Mouse (Mus musculus) limb, embryonic 10.5 days (tissue): ENCODE measurements around the gene Olfr963. TPM values are rescaled to one million over a fixed set of nuclear protein-coding genes. Genes with fewer than 3 reads are reported as not detected.
"Not testable (repeated sequence)": the region's sequence is repeated elsewhere in the genome, so short reads cannot be mapped to it uniquely, and the experiment has no call there.

ENCODE experiments used
- DNase-seq: peaks from one replicate; pipeline ENCODE4 v3.0.0-alpha.2; 2017; ENCODE audit warnings: low spot score
- H3K27ac ChIP-seq: fragments of 300-500 bp; sonication (generic); 2 replicates; pipeline ENCODE4 v1.5.1; 2016; ENCODE audit warnings: mild to moderate bottlenecking
- H3K27me3 ChIP-seq: fragments of 300-500 bp; sonication (generic); 2 replicates; pipeline ENCODE4 v1.6.1; 2016; ENCODE audit warnings: low read depth, mild to moderate bottlenecking; ENCODE audit not compliant: poor library complexity, severe bottlenecking
- H3K36me3 ChIP-seq: fragments of 300-500 bp; sonication (generic); 2 replicates; pipeline ENCODE4 v1.6.1; 2016; ENCODE audit warnings: mild to moderate bottlenecking, moderate library complexity
- H3K4me1 ChIP-seq: fragments of 300-500 bp; sonication (generic); 2 replicates; pipeline ENCODE4 v1.6.1; 2016
- H3K4me3 ChIP-seq: fragments of 300-500 bp; sonication (generic); 2 replicates; pipeline ENCODE4 v1.5.1; 2016; ENCODE audit warnings: mild to moderate bottlenecking, moderate library complexity
- H3K9me3 ChIP-seq: fragments of 300-500 bp; sonication (generic); replicated peaks from 2 replicates; pipeline ENCODE4 v1.6.1; 2016; ENCODE audit warnings: mild to moderate bottlenecking
- WGBS: fragments of 180-500 bp; shearing (Covaris S2); methylation state at CpG from one replicate; pipeline ENCODE4 v1.1.7; 2016; 5-methylcytosine and 5-hydroxymethylcytosine counted together
- polyA plus RNA-seq: library from polyadenylated mRNA; unstranded; fragments of >200 nt; fragmentation: Nextera tagmentation; extraction: Ambion mirVana; gene quantifications from 2 replicates; pipeline ENCODE4 v1.2.1, GENCODE M21; 2016

Gene Olfr963
- polyA plus RNA-seq, 1 experiment from 2014 or later = not detected

DNA sequence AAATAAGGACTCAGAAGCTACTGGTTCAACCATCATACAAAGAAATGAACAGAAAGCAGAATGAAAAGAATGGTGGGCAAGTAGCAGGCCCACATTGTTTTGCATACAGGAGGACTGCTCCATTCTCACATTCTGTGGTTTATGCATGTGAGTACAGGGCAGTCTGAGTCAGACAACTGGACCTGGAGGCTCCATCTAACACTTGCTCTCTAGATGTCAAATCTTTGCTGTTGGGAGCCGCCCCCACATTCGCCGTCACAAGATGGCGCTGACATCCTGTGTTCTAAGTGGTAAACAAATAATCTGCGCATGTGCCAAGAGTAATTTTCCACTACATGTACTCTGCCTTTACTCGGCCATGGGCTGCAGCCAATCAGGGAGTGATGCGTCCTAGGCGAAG, 34.1 kb downstream of the Olfr963 start:
- H3K27ac ChIP-seq, H3K36me3 ChIP-seq, H3K4me1 ChIP-seq, DNase-seq, H3K27me3 ChIP-seq, H3K9me3 ChIP-seq, H3K4me3 ChIP-seq: not testable (repeated sequence)
- WGBS = 83% methylated on average over 8 of the region's 8 CpGs

DNA sequence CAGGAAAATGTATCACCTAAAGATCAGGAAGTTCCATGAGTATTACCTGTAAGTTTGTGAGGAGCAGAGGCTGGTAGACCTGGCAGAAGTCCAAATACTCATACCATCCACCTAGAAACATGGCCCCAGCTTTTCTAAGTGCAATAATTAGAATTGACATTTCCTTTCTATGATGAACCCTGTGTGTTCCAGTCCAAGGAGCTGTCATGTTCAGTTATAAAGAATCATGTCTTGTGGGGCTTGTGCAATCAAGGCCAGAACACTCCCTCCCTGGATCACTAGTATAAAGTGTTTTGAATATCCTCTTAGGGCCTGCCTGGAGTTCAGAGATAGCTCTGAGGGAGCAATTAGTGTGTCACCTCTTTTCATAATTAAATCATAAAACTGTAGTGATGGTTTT, 40.0 kb downstream of the Olfr963 start, which contains the start of gene Olfr149:
Gene Olfr149, minus strand, starts transcription at position 101 of the 400 bp plus-strand sequence.
- DNase-seq = no peak
- Histone ChIP-seq H3K27me3 (no peaks in the 10 kb centered on the region), H3K9me3 (no peaks in the 10 kb centered on the region), H3K4me3 (no peak within 1 kb of the TSS), H3K36me3 (no peaks in the 10 kb centered on the region), H3K27ac (no peak within 1 kb of the TSS), H3K4me1 (no peaks in the 10 kb centered on the region)

DNA sequence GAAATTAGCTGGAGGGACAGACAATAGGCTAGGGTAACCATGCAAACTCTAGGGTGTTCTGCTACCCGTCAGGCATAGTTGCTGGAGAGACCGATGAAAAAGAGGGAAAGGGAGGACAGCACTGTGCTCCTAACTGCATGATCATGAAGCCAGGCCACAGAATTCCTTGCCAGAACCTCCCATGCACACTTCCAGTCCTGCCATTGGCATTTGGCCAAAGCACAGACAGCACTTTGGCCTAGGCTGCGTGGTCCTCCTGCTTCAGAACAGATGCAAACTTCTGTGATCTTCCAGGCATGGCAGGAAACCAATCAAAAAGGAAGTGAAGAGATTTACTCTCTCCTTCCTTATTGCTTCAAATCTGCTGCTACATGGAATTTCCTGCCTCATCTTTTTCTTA, 42.0 kb downstream of the Olfr963 start:
- no peaks in the 10 kb centered on the region for H3K4me1 ChIP-seq
- no peaks in the 10 kb centered on the region for H3K9me3 ChIP-seq
- no peaks in the 10 kb centered on the region for H3K36me3 ChIP-seq
- no peaks in the 10 kb centered on the region for H3K27me3 ChIP-seq
- no peak for DNase-seq
- no peak overlapping the region for H3K4me3 ChIP-seq
- WGBS = 77% methylated on average over 3 of the region's 3 CpGs
- H3K27ac ChIP-seq = no peak overlapping the region

DNA sequence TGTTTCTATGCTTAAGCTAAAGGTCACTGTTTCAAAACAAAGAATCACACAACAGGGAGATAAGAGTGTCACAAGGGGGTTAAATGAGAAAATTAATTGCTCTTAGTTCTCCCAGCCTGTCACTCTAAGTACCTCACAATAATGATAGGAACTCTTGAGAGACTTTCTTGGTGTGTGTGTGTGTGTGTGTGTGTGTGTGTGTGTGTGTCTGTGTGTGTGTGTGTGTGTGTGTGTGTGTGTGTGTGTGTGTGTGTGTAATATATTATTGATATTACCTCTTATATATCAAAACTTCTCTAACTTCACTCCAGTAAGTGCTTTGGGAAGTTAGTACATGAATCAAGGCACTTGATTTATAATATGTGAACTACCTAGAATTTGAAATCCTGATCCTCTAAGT, 44.0 kb downstream of the Olfr963 start, which contains the start of gene Olfr965:
Gene Olfr965, plus strand, starts transcription at position 301 of the 400 bp plus-strand sequence.
- Histone ChIP-seq H3K9me3 (no peaks in the 10 kb centered on the region), H3K27ac (no peak within 1 kb of the TSS), H3K4me1 (no peaks in the 10 kb centered on the region), H3K27me3 (no peaks in the 10 kb centered on the region), H3K36me3 (no peaks in the 10 kb centered on the region), H3K4me3 (no peak within 1 kb of the TSS)
- no peak for DNase-seq

Other genes starting within 250 kb of the Olfr963 start
- not detected in 2 replicates for gene Olfr952, start 240.1 kb upstream of the Olfr963 start, polyA plus RNA-seq
- gene Olfr954, start 210.5 kb upstream of the Olfr963 start, polyA plus RNA-seq = not detected in 2 replicates
- gene Olfr955, start 195.3 kb upstream of the Olfr963 start, polyA plus RNA-seq = not detected in 2 replicates
- not detected in 2 replicates for gene Olfr44, start 173.2 kb upstream of the Olfr963 start, polyA plus RNA-seq
- gene Olfr957, start 151.4 kb upstream of the Olfr963 start, polyA plus RNA-seq = not detected in 2 replicates
- gene Olfr958, start 113.2 kb upstream of the Olfr963 start, polyA plus RNA-seq = not detected in 2 replicates
- gene Olfr959, start 91.6 kb upstream of the Olfr963 start, polyA plus RNA-seq = not detected in 2 replicates
- gene AW551984, start 62.8 kb upstream of the Olfr963 start, polyA plus RNA-seq = 2.8 and 6.9 TPM in 2 replicates
- gene Olfr148, start 56.5 kb upstream of the Olfr963 start, polyA plus RNA-seq = not detected in 2 replicates
- gene Olfr960, start 45.8 kb upstream of the Olfr963 start, polyA plus RNA-seq = not detected in 2 replicates
- not detected in 2 replicates for gene Olfr961, start 22.1 kb upstream of the Olfr963 start, polyA plus RNA-seq
- gene Olfr149, start 39.9 kb downstream of the Olfr963 start, polyA plus RNA-seq = not detected in 2 replicates
- gene Olfr965, start 44.1 kb downstream of the Olfr963 start, polyA plus RNA-seq = not detected in 2 replicates
- gene Olfr150, start 63.8 kb downstream of the Olfr963 start, polyA plus RNA-seq = not detected in 2 replicates
- not detected in 2 replicates for gene Olfr967, start 79.0 kb downstream of the Olfr963 start, polyA plus RNA-seq
- not detected in 2 replicates for gene Olfr968, start 116.0 kb downstream of the Olfr963 start, polyA plus RNA-seq
- not detected in 2 replicates for gene Olfr969, start 123.7 kb downstream of the Olfr963 start, polyA plus RNA-seq
- gene Olfr970, start 141.7 kb downstream of the Olfr963 start, polyA plus RNA-seq = not detected in 2 replicates
- not detected in 2 replicates for gene Olfr971, start 169.7 kb downstream of the Olfr963 start, polyA plus RNA-seq
- gene Olfr972, start 199.2 kb downstream of the Olfr963 start, polyA plus RNA-seq = not detected in 2 replicates
- gene Olfr229, start 240.1 kb downstream of the Olfr963 start, polyA plus RNA-seq = not detected in 2 replicates